Comparison of ENCODE assay signal across 8 mouse cellular contexts in genomic region chr2:25581294-25581864, GRCm38 (mm10). TPM values are rescaled to one million over a fixed set of nuclear protein-coding genes. Genes with fewer than 3 reads are reported as not detected.
DNase-seq lines count a peak whose midpoint lies in the region; ATAC-seq and TF ChIP-seq lines count a peak whose summit lies in the region.

Gene Ajm1, minus strand, starts transcription at chr2:25581757.

- H3K4me1 ChIP-seq in CH12.LX (ENCODE audit: control insufficient read depth in 1 of 2, insufficient read depth in 2 of 2), result peaks cover 5 to 24% of the 10 kb centered on the region in 2 experiments; a peak in 3 of 4 replicates
- no peaks in the 10 kb centered on the region for H3K4me1 ChIP-seq in bone marrow, adult 2 months (ENCODE audit: control insufficient read depth, insufficient read depth, low read length)
- no peaks in the 10 kb centered on the region for H3K4me1 ChIP-seq in embryonic fibroblast, embryonic 13.5 days (ENCODE audit: control insufficient read depth, insufficient read depth, low read length)
- H3K4me1 ChIP-seq in lung, embryonic 14.5 days (ENCODE audit: insufficient read depth), result peaks cover 3% of the 10 kb centered on the region; the same call in 1 of the 2 replicates
- peaks cover 73% of the 10 kb centered on the region for H3K4me1 ChIP-seq in neural tube, embryonic 15.5 days

- H3K4me3 ChIP-seq in CH12.LX (replicated peaks in 1 of 3; ENCODE audit: low read depth in 2 of 3, low read length in 2 of 3, poor library complexity in 1 of 3), result peak within 1 kb of the TSS; percentile 57 to 60 (median 59)
- H3K4me3 ChIP-seq in bone marrow, adult 2 months (replicated peaks; ENCODE audit: control insufficient read depth, low read depth, low read length), result no peak within 1 kb of the TSS
- no peak within 1 kb of the TSS for H3K4me3 ChIP-seq in embryonic fibroblast, embryonic 13.5 days (ENCODE audit: insufficient read depth, low read length)
- H3K4me3 ChIP-seq in lung, embryonic 14.5 days (ENCODE audit: low read depth, low read length), result peak within 1 kb of the TSS; percentile 29
- peak within 1 kb of the TSS; percentile 60 for H3K4me3 ChIP-seq in neural tube, embryonic 15.5 days (replicated peaks)

- dilution Hi-C loops in CH12.LX (cut with MboI; ENCODE audit: extremely low pct_ligation_motif_present, extremely low pct_unique_long_range_greater_than_20kb, low sequenced_read_pairs), result no loop called here

- ATAC-seq in lung, embryonic 14.5 days (ENCODE audit: insufficient read depth), result peak; percentile 70
- peak; percentile 78 for ATAC-seq in neural tube, embryonic 15.5 days (ENCODE audit: low FRiP score)

- intact Hi-C loops in heart, postnatal 14 days (cut with DNase I), result no loop called here

- H3K9ac ChIP-seq in CH12.LX (ENCODE audit: insufficient read depth, low read depth), result no peak within 1 kb of the TSS
- H3K9ac ChIP-seq in lung, embryonic 14.5 days, result peak within 1 kb of the TSS; percentile 26; the same call in 1 of the 2 replicates
- H3K9ac ChIP-seq in neural tube, embryonic 15.5 days (replicated peaks), result peak within 1 kb of the TSS; percentile 62

- no peak within 1 kb of the TSS for H3K27ac ChIP-seq in CH12.LX (ENCODE audit: insufficient read depth, low read depth)
- H3K27ac ChIP-seq in bone marrow, adult 2 months (ENCODE audit: control insufficient read depth, insufficient read depth, low read depth, low read length, poor library complexity), result no peak within 1 kb of the TSS
- H3K27ac ChIP-seq in embryonic fibroblast, embryonic 13.5 days (ENCODE audit: insufficient read depth, low read length), result no peak within 1 kb of the TSS
- H3K27ac ChIP-seq in lung, embryonic 14.5 days (ENCODE audit: low read depth), result no peak within 1 kb of the TSS
- peak within 1 kb of the TSS; percentile 71 for H3K27ac ChIP-seq in neural tube, embryonic 15.5 days (replicated peaks)

- in situ Hi-C loops in CH12.LX (cut with MboI; ENCODE audit: low pct_ligation_motif_present, low pct_unique_long_range_greater_than_20kb, low sequenced_read_pairs), result no loop called here

- TF ChIP-seq RAD21 in CH12.LX (IDR thresholded peaks at IDR 0.05; ENCODE audit: low read depth, low read length), result peak; percentile 49

- no peaks in the 10 kb centered on the region for H3K27me3 ChIP-seq in CH12.LX (replicated peaks)
- peaks cover 51% of the 10 kb centered on the region for H3K27me3 ChIP-seq in lung, embryonic 14.5 days (ENCODE audit: insufficient read depth, low read length)
- H3K27me3 ChIP-seq in neural tube, embryonic 15.5 days (replicated peaks), result peaks cover 44% of the 10 kb centered on the region

- no peak for TF ChIP-seq POLR2A in CH12.LX (IDR thresholded peaks at IDR 0.05; ENCODE audit: low read depth, low read length)
- TF ChIP-seq POLR2A in bone marrow, adult 2 months (IDR thresholded peaks at IDR 0.05; ENCODE audit: borderline replicate concordance, control insufficient read depth, low read depth, low read length), result no peak
- no peak for TF ChIP-seq POLR2A in embryonic fibroblast, embryonic 13.5 days (IDR thresholded peaks at IDR 0.05; ENCODE audit: low read depth, low read length)

- TF ChIP-seq EP300 in CH12.LX (IDR thresholded peaks at IDR 0.05; ENCODE audit: low read length), result no peak

- peak; percentile 76 for DNase-seq in CH12.LX (ENCODE audit: extremely low read depth)
- DNase-seq in heart, postnatal 14 days, result peak; percentile 68 to 75
- DNase-seq in layer of hippocampus, adult 9-10 months (ENCODE audit: low spot score), result peak; percentile 88
- peak; percentile 85 for DNase-seq in lung, embryonic 14.5 days
- peak; percentile 61 to 72 for DNase-seq in thymus, postnatal 36 days

- H3K79me2 ChIP-seq in CH12.LX (replicated peaks; ENCODE audit: control insufficient read depth, extremely low read depth, insufficient read depth, poor library complexity, severe bottlenecking), result no peaks in the 10 kb centered on the region

- peak within 1 kb of the TSS; percentile 34 for H3K4me2 ChIP-seq in CH12.LX (ENCODE audit: insufficient read depth, low read depth, poor library complexity, severe bottlenecking)
- H3K4me2 ChIP-seq in lung, embryonic 14.5 days, result peak within 1 kb of the TSS; percentile 68
- peak within 1 kb of the TSS; percentile 84 for H3K4me2 ChIP-seq in neural tube, embryonic 15.5 days

- H3K9me3 ChIP-seq in CH12.LX (replicated peaks; ENCODE audit: low read length), result peaks cover 37% of the 10 kb centered on the region
- H3K9me3 ChIP-seq in lung, embryonic 14.5 days (ENCODE audit: low read depth, low read length), result no peaks in the 10 kb centered on the region
- H3K9me3 ChIP-seq in neural tube, embryonic 15.5 days (replicated peaks), result no peaks in the 10 kb centered on the region

- WGBS in bone marrow, adult 2 months, result 6% methylated on average over 19 of the region's 19 CpGs
- WGBS in lung, embryonic 14.5 days, result 5% methylated on average over 19 of the region's 19 CpGs
- WGBS in neural tube, embryonic 15.5 days, result 5% methylated on average over 19 of the region's 19 CpGs

- peak; percentile 82 to 89 for TF ChIP-seq CTCF in CH12.LX (conservative IDR thresholded peaks at IDR 0.05 in 1 of 2, IDR thresholded peaks at IDR 0.05 in 1 of 2; ENCODE audit: low read depth in 2 of 2, low read length in 2 of 2)
- peak; percentile 85 for TF ChIP-seq CTCF in bone marrow, adult 2 months (IDR thresholded peaks at IDR 0.05; ENCODE audit: control insufficient read depth, insufficient read depth, low read length)
- peak; percentile 54; the same call in 1 of the 2 replicates for TF ChIP-seq CTCF in embryonic fibroblast, embryonic 13.5 days (IDR thresholded peaks at IDR 0.05; ENCODE audit: borderline replicate concordance, insufficient read depth, low read length)
- peak; percentile 93 for TF ChIP-seq CTCF in lung, embryonic 14.5 days (IDR thresholded peaks at IDR 0.05; ENCODE audit: low read depth)

- H3K36me3 ChIP-seq in CH12.LX (replicated peaks in 1 of 2; ENCODE audit: control insufficient read depth in 1 of 2, insufficient read depth in 1 of 2, low read length in 1 of 2), result peaks cover 47 to 78% of the 10 kb centered on the region in 2 experiments
- peaks cover 34% of the 10 kb centered on the region for H3K36me3 ChIP-seq in lung, embryonic 14.5 days (ENCODE audit: insufficient read depth)
- peaks cover 36% of the 10 kb centered on the region for H3K36me3 ChIP-seq in neural tube, embryonic 15.5 days

TF ChIP-seq in CH12.LX, 34 proteins besides CTCF, POLR2A, EP300 and RAD21:
- TF ChIP-seq USF1 (IDR thresholded peaks at IDR 0.05; ENCODE audit: low read depth, low read length) (no peak), POLR2AphosphoS2 (IDR thresholded peaks at IDR 0.05; ENCODE audit: low read depth, low read length) (0 out of 2 replicates have a peak, but pooled peaks have one; percentile 64), ZNF384 (IDR thresholded peaks at IDR 0.05; ENCODE audit: low read depth, low read length) (no peak), GABPA (IDR thresholded peaks at IDR 0.05; ENCODE audit: insufficient replicate concordance, low read depth, low read length) (no peak), TCF12 (IDR thresholded peaks at IDR 0.05; ENCODE audit: low read depth, low read length) (peak; percentile 35; the same call in 1 of the 2 replicates), ZKSCAN1 (IDR thresholded peaks at IDR 0.05; ENCODE audit: borderline replicate concordance, low read depth, low read length) (no peak), NRF1 (IDR thresholded peaks at IDR 0.05; ENCODE audit: low read depth, low read length) (no peak), PAX5 (IDR thresholded peaks at IDR 0.05; ENCODE audit: low read length) (no peak), CHD2 (IDR thresholded peaks at IDR 0.05; ENCODE audit: low read length) (no peak; the same call in 1 of the 2 replicates), JUND (conservative IDR thresholded peaks at IDR 0.05; ENCODE audit: low read depth, low read length) (no peak), KAT2A (IDR thresholded peaks at IDR 0.05; ENCODE audit: insufficient replicate concordance, low read length) (no peak), ELF1 (IDR thresholded peaks at IDR 0.05; ENCODE audit: low read depth, low read length) (no peak), ZC3H11A (IDR thresholded peaks at IDR 0.05; ENCODE audit: low read depth, low read length) (no peak)

RNA-seq across cellular contexts. Expression of gene Ajm1, which starts in this region (rescaled TPM):
- total RNA-seq in CH12.LX (2012; rRNA removed) (0.97 and 1.4 TPM in 2 replicates), CH12.LX (2014; rRNA removed) (0.23 and 0.31 TPM in 2 replicates)
- 0.93 and 1.4 TPM in 2 replicates for polyA plus RNA-seq in CH12.LX (2012; ENCODE audit: insufficient read length, low read depth)
- polyA plus RNA-seq in bone marrow, adult 2 months (2011; ENCODE audit: insufficient read depth, insufficient read length, low replicate concordance, missing spikeins), result 0.34 and 0.92 TPM in 2 replicates
- polyA plus RNA-seq in embryonic fibroblast, embryonic 13.5 days (2011; ENCODE audit: insufficient read length, low read depth, missing spikeins), result 0.17 and 0.25 TPM in 2 replicates
- under 1 TPM in 1 of 2 experiments, not detected in 1; 0.10 TPM for total RNA-seq in heart, postnatal 14 days (2021)
- 0.37 TPM in 1 of 2 replicates, not detected in the other for polyA plus RNA-seq in lung, embryonic 14.5 days (2014; fragmentation: Nextera tagmentation; extraction: Ambion mirVana)
- 14.5 and 18.9 TPM in 2 replicates for polyA plus RNA-seq in neural tube, embryonic 15.5 days (2015; fragmentation: Nextera tagmentation; extraction: Ambion mirVana)

Comparison
In these comparisons a context has a peak if more than half of its experiments do, and no peak if none do; other contexts are left out.
1. Peak in DNase-seq in heart, postnatal 14 days; RNA of the gene not detected or under 1 TPM.
2. Peak in DNase-seq, ATAC-seq, H3K4me3 ChIP-seq, H3K9ac ChIP-seq and H3K4me2 ChIP-seq in lung, embryonic 14.5 days; RNA of the gene not detected or under 1 TPM.
3. H3K4me2 ChIP-seq: peak in every context shown above with its lines; median percentile 84 in neural tube, embryonic 15.5 days; 68 in lung, embryonic 14.5 days; 34 in CH12.LX.
4. H3K4me3 ChIP-seq: peak in CH12.LX (3 of 3) and neural tube, embryonic 15.5 days (single experiment); none in bone marrow, adult 2 months (single experiment) and embryonic fibroblast, embryonic 13.5 days (single experiment).
5. Peak in every context shown above with its lines, with median percentiles within 50 percentile points of each other: DNase-seq and CTCF ChIP-seq.